Mouse (Mus musculus) lung, adult 2 months (tissue): ENCODE results near the gene Gps1.

Experiments used
- CTCF ChIP-seq: fragments of 200-500 bp; IDR thresholded peaks from 2 replicates; pipeline ENCODE4 v1.5.1; 2011; ENCODE audit warnings: mild to moderate bottlenecking, low read length, control low read depth; ENCODE audit not compliant: insufficient read depth
- POLR2A ChIP-seq: fragments of 200-500 bp; IDR thresholded peaks from 2 replicates; pipeline ENCODE4 v1.6.1; 2011; ENCODE audit warnings: low read depth, mild to moderate bottlenecking, control low read depth, low read length, borderline replicate concordance; ENCODE audit errors: extremely low read depth

DNA sequence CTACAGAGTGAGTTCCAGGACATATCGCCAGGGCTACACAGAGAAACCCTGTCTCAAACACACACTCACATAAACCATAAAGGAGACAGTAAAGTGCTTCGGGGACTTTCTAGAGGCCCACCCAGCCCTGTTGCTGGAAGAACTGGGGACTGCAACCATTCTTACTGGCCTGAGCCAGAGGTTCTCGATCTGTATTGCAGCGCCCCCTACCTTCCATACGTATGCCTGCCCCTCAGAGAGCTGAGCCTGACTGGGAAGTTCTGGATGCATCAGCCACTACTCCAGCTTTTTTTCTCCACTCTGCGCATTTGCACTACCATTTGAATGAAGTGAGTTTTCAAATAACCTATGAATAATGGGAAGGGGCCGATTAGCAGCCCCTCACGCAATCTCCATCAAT is 34.6 kb upstream of the Gps1 start:
- peak; percentile 69 for TF ChIP-seq CTCF
- no peak for TF ChIP-seq POLR2A
